Mouse (Mus musculus): ENCODE data around the gene Tff2. TPM values are rescaled to one million over a fixed set of nuclear protein-coding genes. Genes with fewer than 3 reads are reported as not detected.

Tff2 gene
- polyA plus RNA-seq, 1 experiment, result 2.8 TPM

GRCm38 (mm10) chr17:31116063-31116462, 28.0 kb downstream of the Tff2 start:
- Histone ChIP-seq H3K4me3 (ENCODE audit: control insufficient read depth, insufficient read depth, low read length) (no peak overlapping the region), H3K27me3 (ENCODE audit: control insufficient read depth, insufficient read depth, low read length) (no peaks in the 10 kb centered on the region), H3K27ac (ENCODE audit: control insufficient read depth, insufficient read depth, low read length) (no peak overlapping the region), H3K36me3 (ENCODE audit: control insufficient read depth, insufficient read depth, low read length) (peaks cover 73% of the 10 kb centered on the region), H3K4me1 (replicated peaks; ENCODE audit: control insufficient read depth, insufficient read depth, low read length) (no peaks in the 10 kb centered on the region)
- DNase-seq, result no peak
- TF ChIP-seq POLR2A (IDR thresholded peaks at IDR 0.05; ENCODE audit: control insufficient read depth, extremely low read depth, insufficient read depth, low read length, poor library complexity) (no peak), CTCF (IDR thresholded peaks at IDR 0.05; ENCODE audit: borderline replicate concordance, control insufficient read depth, extremely low read depth, insufficient read depth, low read length, poor library complexity) (no peak)
- 95% methylated on average over 6 of the region's 6 CpGs for WGBS

- no peak for TF ChIP-seq CTCF (IDR thresholded peaks at IDR 0.05; ENCODE audit: borderline replicate concordance, control insufficient read depth, extremely low read depth, insufficient read depth, low read length, poor library complexity)
- TF ChIP-seq POLR2A (IDR thresholded peaks at IDR 0.05; ENCODE audit: control insufficient read depth, extremely low read depth, insufficient read depth, low read length, poor library complexity), result no peak
- H3K4me3 ChIP-seq (ENCODE audit: control insufficient read depth, insufficient read depth, low read length), result no peak overlapping the region
- WGBS, result 97% methylated on average over 9 of the region's 9 CpGs
- DNase-seq, result no peak
- no peak overlapping the region for H3K27ac ChIP-seq (ENCODE audit: control insufficient read depth, insufficient read depth, low read length)
- H3K36me3 ChIP-seq (ENCODE audit: control insufficient read depth, insufficient read depth, low read length), result peaks cover 100% of the 10 kb centered on the region
- no peaks in the 10 kb centered on the region for H3K27me3 ChIP-seq (ENCODE audit: control insufficient read depth, insufficient read depth, low read length)
- 0 out of 2 replicates have a peak, but pooled peaks cover 2% of the 10 kb centered on the region for H3K4me1 ChIP-seq (replicated peaks; ENCODE audit: control insufficient read depth, insufficient read depth, low read length)
Measured at GRCm38 (mm10) chr17:31113191-31113856, 30.8 kb downstream of the Tff2 start.

- H3K4me3 ChIP-seq (ENCODE audit: control insufficient read depth, insufficient read depth, low read length), result no peak overlapping the region
- no peak overlapping the region for H3K27ac ChIP-seq (ENCODE audit: control insufficient read depth, insufficient read depth, low read length)
- H3K36me3 ChIP-seq (ENCODE audit: control insufficient read depth, insufficient read depth, low read length), result peaks cover 98% of the 10 kb centered on the region
- WGBS, result 95% methylated on average over 15 of the region's 15 CpGs
- TF ChIP-seq POLR2A (IDR thresholded peaks at IDR 0.05; ENCODE audit: control insufficient read depth, extremely low read depth, insufficient read depth, low read length, poor library complexity), result no peak
- TF ChIP-seq CTCF (IDR thresholded peaks at IDR 0.05; ENCODE audit: borderline replicate concordance, control insufficient read depth, extremely low read depth, insufficient read depth, low read length, poor library complexity), result no peak
- no peak for DNase-seq
- no peaks in the 10 kb centered on the region for H3K27me3 ChIP-seq (ENCODE audit: control insufficient read depth, insufficient read depth, low read length)
- 0 out of 2 replicates have a peak, but pooled peaks cover 2% of the 10 kb centered on the region for H3K4me1 ChIP-seq (replicated peaks; ENCODE audit: control insufficient read depth, insufficient read depth, low read length)
Measured at GRCm38 (mm10) chr17:31108388-31108787, 35.7 kb downstream of the Tff2 start.

DNA sequence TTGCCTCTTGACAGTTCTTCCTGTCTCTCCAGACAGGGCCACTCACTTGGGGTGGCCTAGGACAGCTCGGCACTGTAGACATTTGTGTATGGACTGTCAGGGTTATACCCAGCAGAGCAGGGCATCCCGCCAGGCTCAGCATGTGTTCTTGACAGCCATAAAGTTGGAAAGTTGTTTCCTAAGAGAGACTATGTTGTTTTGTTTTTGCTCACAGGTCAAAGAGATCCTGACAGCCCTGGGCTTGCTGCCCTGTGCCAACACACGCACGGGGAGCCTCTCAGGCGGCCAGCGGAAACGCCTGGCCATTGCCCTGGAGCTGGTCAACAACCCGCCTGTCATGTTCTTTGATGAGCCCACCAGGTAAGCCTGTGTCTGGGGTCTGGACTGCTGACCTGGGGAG, 40.3 kb downstream of the Tff2 start:
- Histone ChIP-seq H3K4me1 (replicated peaks; ENCODE audit: control insufficient read depth, insufficient read depth, low read length) (no peaks in the 10 kb centered on the region), H3K36me3 (ENCODE audit: control insufficient read depth, insufficient read depth, low read length) (peaks cover 82% of the 10 kb centered on the region), H3K27me3 (ENCODE audit: control insufficient read depth, insufficient read depth, low read length) (no peaks in the 10 kb centered on the region), H3K4me3 (ENCODE audit: control insufficient read depth, insufficient read depth, low read length) (no peak overlapping the region), H3K27ac (ENCODE audit: control insufficient read depth, insufficient read depth, low read length) (no peak overlapping the region)
- WGBS, result 97% methylated on average over 8 of the region's 8 CpGs
- TF ChIP-seq POLR2A (IDR thresholded peaks at IDR 0.05; ENCODE audit: control insufficient read depth, extremely low read depth, insufficient read depth, low read length, poor library complexity), result no peak
- no peak for TF ChIP-seq CTCF (IDR thresholded peaks at IDR 0.05; ENCODE audit: borderline replicate concordance, control insufficient read depth, extremely low read depth, insufficient read depth, low read length, poor library complexity)
- no peak for DNase-seq

DNA sequence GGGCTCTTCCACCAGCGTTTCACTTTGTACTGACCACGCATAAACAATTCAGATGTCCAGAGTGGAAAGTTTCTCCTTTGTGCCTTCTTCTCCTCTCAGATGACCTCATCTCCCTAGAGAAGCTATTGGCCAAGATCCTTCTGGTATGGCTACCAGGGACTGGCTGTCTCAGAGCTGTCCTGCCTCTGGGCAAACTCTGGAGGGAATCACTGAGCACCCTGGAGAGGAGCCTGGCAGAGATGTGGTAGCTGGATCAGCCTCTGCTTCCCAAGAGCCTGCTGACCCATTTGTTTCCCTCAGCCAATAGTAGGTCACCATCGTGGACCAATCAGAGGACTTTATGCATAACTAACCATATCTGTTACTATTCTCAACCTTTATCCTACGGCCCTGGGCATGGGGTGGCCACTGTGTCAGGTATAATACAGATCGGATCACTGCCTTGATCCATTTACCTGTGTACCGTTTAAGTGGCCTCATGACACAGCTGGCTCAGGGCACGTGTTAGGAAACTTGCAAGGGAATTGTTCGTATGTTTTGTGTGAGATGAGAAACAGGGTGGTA, 41.0 kb downstream of the Tff2 start:
- peaks cover 82% of the 10 kb centered on the region for H3K36me3 ChIP-seq (ENCODE audit: control insufficient read depth, insufficient read depth, low read length)
- 98% methylated on average over 8 of the region's 8 CpGs for WGBS
- no peaks in the 10 kb centered on the region for H3K27me3 ChIP-seq (ENCODE audit: control insufficient read depth, insufficient read depth, low read length)

GRCm38 (mm10) chr17:31098788-31099187, 45.3 kb downstream of the Tff2 start:
- TF ChIP-seq POLR2A (IDR thresholded peaks at IDR 0.05; ENCODE audit: control insufficient read depth, extremely low read depth, insufficient read depth, low read length, poor library complexity), result no peak
- TF ChIP-seq CTCF (IDR thresholded peaks at IDR 0.05; ENCODE audit: borderline replicate concordance, control insufficient read depth, extremely low read depth, insufficient read depth, low read length, poor library complexity), result no peak
- Histone ChIP-seq H3K27me3 (ENCODE audit: control insufficient read depth, insufficient read depth, low read length) (no peaks in the 10 kb centered on the region), H3K27ac (ENCODE audit: control insufficient read depth, insufficient read depth, low read length) (no peak overlapping the region), H3K4me3 (ENCODE audit: control insufficient read depth, insufficient read depth, low read length) (no peak overlapping the region), H3K4me1 (replicated peaks; ENCODE audit: control insufficient read depth, insufficient read depth, low read length) (no peaks in the 10 kb centered on the region), H3K36me3 (ENCODE audit: control insufficient read depth, insufficient read depth, low read length) (peaks cover 81% of the 10 kb centered on the region)
- 97% methylated on average over 5 of the region's 5 CpGs for WGBS
- no peak for DNase-seq

More for the DNA sequence above, 41.0 kb downstream of the Tff2 start:
- no peak for TF ChIP-seq POLR2A (IDR thresholded peaks at IDR 0.05; ENCODE audit: control insufficient read depth, extremely low read depth, insufficient read depth, low read length, poor library complexity)
- no peak for TF ChIP-seq CTCF (IDR thresholded peaks at IDR 0.05; ENCODE audit: borderline replicate concordance, control insufficient read depth, extremely low read depth, insufficient read depth, low read length, poor library complexity)
- DNase-seq, result no peak
- no peak overlapping the region for H3K27ac ChIP-seq (ENCODE audit: control insufficient read depth, insufficient read depth, low read length)
- no peaks in the 10 kb centered on the region for H3K4me1 ChIP-seq (replicated peaks; ENCODE audit: control insufficient read depth, insufficient read depth, low read length)
- H3K4me3 ChIP-seq (ENCODE audit: control insufficient read depth, insufficient read depth, low read length), result no peak overlapping the region

Data from thymus, adult 2 months (tissue).